Mouse (Mus musculus) spleen, adult 2 months (tissue): ENCODE measurements at regions not wholly inside any gene's neighbourhood (a gene's known extent, or its start where the extent isn't known, plus 50 kb on each side); places are given as distances from the start of the nearest gene placed in this dataset.

Experiments
- CTCF ChIP-seq: fragments of 200-500 bp; IDR thresholded peaks from 2 replicates; pipeline ENCODE4 v1.5.1; 2011; ENCODE audit warnings: mild to moderate bottlenecking, inconsistent platforms; ENCODE audit not compliant: insufficient read depth, insufficient read length, insufficient replicate concordance; ENCODE audit errors: extremely low read depth
- POLR2A ChIP-seq: fragments of 200-500 bp; IDR thresholded peaks from 2 replicates; pipeline ENCODE4 v1.6.1; 2011; ENCODE audit warnings: low read depth, low read length, inconsistent platforms

DNA sequence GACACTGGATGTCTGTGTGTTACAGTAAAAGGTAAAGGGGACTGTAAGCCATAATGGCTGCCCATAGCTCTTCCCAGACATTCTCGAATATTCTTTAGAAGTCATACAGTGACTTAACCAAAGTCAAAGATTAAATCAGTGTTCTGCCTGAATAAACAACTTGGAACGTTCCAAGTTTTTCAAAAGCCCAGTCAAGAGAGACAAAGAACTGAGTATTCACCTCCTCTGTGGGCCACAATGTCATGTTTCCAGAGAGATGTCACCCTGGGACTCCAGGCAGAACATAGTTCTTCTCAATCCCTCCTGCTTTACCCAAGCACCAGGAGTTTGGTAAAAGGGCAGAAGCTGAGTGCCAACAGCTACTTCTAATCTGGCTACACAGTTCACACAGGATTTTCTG lies 58.2 kb upstream of the Nt5e start:
- no peak for TF ChIP-seq CTCF
- TF ChIP-seq POLR2A = no peak
